Mouse (Mus musculus) heart, adult 2 months (tissue): ENCODE measurements at regions not wholly inside any gene's neighbourhood (a gene's known extent, or its start where the extent isn't known, plus 50 kb on each side); places are given as distances from the start of the nearest gene placed in this dataset.

Experiments used
- CTCF ChIP-seq: fragments of 200-600 bp; IDR thresholded peaks from 2 replicates; pipeline ENCODE4 v1.8.1; 2022; ENCODE audit warnings: antibody characterized with exemption, mild to moderate bottlenecking, moderate library complexity
- EP300 ChIP-seq: fragments of 200-500 bp; IDR thresholded peaks from 2 replicates; pipeline ENCODE4 v1.6.1; 2011; ENCODE audit warnings: low read depth, low read length, control low read depth; ENCODE audit not compliant: insufficient read depth
- POLR2A ChIP-seq: fragments of 200-500 bp; IDR thresholded peaks from 2 replicates; pipeline ENCODE4 v1.6.1; 2011; ENCODE audit warnings: mild to moderate bottlenecking, low read depth, low read length, control low read depth; ENCODE audit not compliant: insufficient read depth

- no peak for TF ChIP-seq EP300
- TF ChIP-seq CTCF: no peak
- TF ChIP-seq POLR2A: no peak
Observed at GRCm38 (mm10) chr4:4465169-4465714, 327.9 kb downstream of the Impad1 start.
